Comparison of ENCODE assay signal across 13 mouse cellular contexts in genomic region chr9:29215796-29216195, GRCm38 (mm10).
"Had no signal": no experiment of that assay in that cellular context is flagged by ENCODE, and none has a peak within 500 bp of the region (broad histone marks: within the 10 kb centered on the region; RNA-seq: fewer than 3 reads in every experiment).

No protein-coding gene starts in this region.

- DNase-seq: kidney, postnatal 25 days; layer of hippocampus, postnatal 36 days; lung, adult 18-20 months; midbrain, embryonic 14.5 days; retina, postnatal 1 day; right cerebral cortex, postnatal 4 days; spleen, adult 18-20 months; thymus, adult 2 months; thymus, postnatal 25 days had no signal

- H3K27ac ChIP-seq: limb, embryonic 13.5 days; liver, embryonic 14.5 days; neural tube, embryonic 12.5 days; stomach, embryonic 15.5 days had no signal

- H3K36me3 ChIP-seq: limb, embryonic 13.5 days; neural tube, embryonic 12.5 days; stomach, embryonic 15.5 days had no signal

- H3K9me3 ChIP-seq: limb, embryonic 13.5 days; neural tube, embryonic 12.5 days; stomach, embryonic 15.5 days had no signal

- H3K4me1 ChIP-seq: neural tube, embryonic 12.5 days; stomach, embryonic 15.5 days had no signal

- H3K27me3 ChIP-seq: neural tube, embryonic 12.5 days; stomach, embryonic 15.5 days had no signal

- H3K4me3 ChIP-seq: limb, embryonic 13.5 days; neural tube, embryonic 12.5 days; stomach, embryonic 15.5 days had no signal
